Mouse (Mus musculus) forebrain, postnatal 0 days (tissue): ENCODE measurements around the gene Ptpdc1. TPM values are rescaled to one million over a fixed set of nuclear protein-coding genes. Genes with fewer than 3 reads are reported as not detected.
A peak's percentile ranks its signal among the peaks of the same experiment; 100 is the strongest.

Source experiments
- ATAC-seq: fragments of 200-750 bp; cut with Nextera tagmentation; 2 replicates; pipeline ENCODE4 v1.8.0; 2017; ENCODE audit warnings: mild to moderate bottlenecking, moderate library complexity
- DNase-seq: peaks from one replicate; pipeline ENCODE4 v3.0.0-alpha.2; 2015
- H3K27ac ChIP-seq: fragments of 300-500 bp; sonication (generic); 2 replicates; pipeline ENCODE4 v1.5.1; 2014; ENCODE audit warnings: low read depth, mild to moderate bottlenecking, antibody characterized with exemption, low read length, moderate library complexity, mixed read lengths
- H3K27me3 ChIP-seq: fragments of 300-500 bp; sonication (generic); 2 replicates; pipeline ENCODE4 v1.6.1; 2014; ENCODE audit warnings: mild to moderate bottlenecking, low read length, mixed read lengths; ENCODE audit not compliant: insufficient read depth
- H3K36me3 ChIP-seq: fragments of 300-500 bp; sonication (generic); 2 replicates; pipeline ENCODE4 v1.6.1; 2014; ENCODE audit warnings: mild to moderate bottlenecking, moderate library complexity; ENCODE audit not compliant: insufficient read depth
- H3K4me1 ChIP-seq: fragments of 300-500 bp; sonication (generic); 2 replicates; pipeline ENCODE4 v1.6.1; 2014; ENCODE audit warnings: antibody characterized with exemption; ENCODE audit not compliant: insufficient read depth
- H3K4me2 ChIP-seq: fragments of 300-500 bp; sonication (generic); 2 replicates; pipeline ENCODE4 v1.6.1; 2014; ENCODE audit warnings: low read depth, mild to moderate bottlenecking, moderate library complexity
- H3K4me3 ChIP-seq: fragments of 300-500 bp; sonication (generic); 2 replicates; pipeline ENCODE4 v1.5.1; 2014; ENCODE audit warnings: low read depth, low read length, mixed read lengths
- H3K9ac ChIP-seq: fragments of 300-500 bp; sonication (generic); 2 replicates; pipeline ENCODE4 v1.6.1; 2014; ENCODE audit warnings: mild to moderate bottlenecking
- H3K9me3 ChIP-seq: fragments of 300-500 bp; sonication (generic); 2 replicates; pipeline ENCODE4 v1.6.1; 2016; ENCODE audit warnings: low read length
- CTCF ChIP-seq: sonication (generic); IDR thresholded peaks from 2 replicates; pipeline ENCODE4 v1.5.1; 2016; ENCODE audit warnings: antibody characterized with exemption, control low read depth, low read depth
- WGBS: fragments of 180-500 bp; shearing (Covaris S2); extraction: QIAGEN DNeasy Blood & Tissue Kit; methylation state at CpG from one replicate; pipeline ENCODE4 v1.1.7; 2014; 5-methylcytosine and 5-hydroxymethylcytosine counted together
- polyA plus RNA-seq: library from polyadenylated mRNA; unstranded; fragments of >200 nt; fragmentation: Nextera tagmentation; extraction: Ambion mirVana; gene quantifications from 2 replicates; pipeline ENCODE4 v1.2.1, GENCODE M21; 2015
- total RNA-seq: library from RNA; depleted of rRNA; stranded (reverse); fragments of >200 nt; gene quantifications from 2 replicates; pipeline ENCODE4 v1.2.3, GENCODE M21; 2014

Ptpdc1 gene
- total and polyA plus RNA-seq, 2 experiments from 2014 or later = 12.4 to 36.4 TPM

DNA sequence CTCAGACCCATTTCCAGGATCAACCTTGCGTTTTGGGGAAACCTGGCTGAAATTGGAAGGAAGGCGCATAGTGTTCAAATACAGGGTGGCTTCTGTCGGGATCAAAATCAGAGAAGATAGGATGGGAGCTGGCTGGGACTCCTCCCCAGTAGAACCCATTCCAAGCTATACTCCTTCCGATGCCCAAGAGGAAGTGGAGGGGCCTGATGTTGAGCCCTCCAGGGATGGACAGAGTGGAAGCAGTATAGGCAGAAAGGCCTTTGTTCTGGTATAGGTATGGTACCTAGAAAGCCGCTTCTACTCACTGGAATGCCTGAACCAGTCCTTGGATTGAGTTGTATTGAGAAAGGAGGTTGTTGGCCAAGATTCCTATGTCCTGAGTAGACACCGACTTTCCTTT is 35.3 kb upstream of the Ptpdc1 start:
- no peak for DNase-seq
- peaks cover 75% of the 10 kb centered on the region for H3K27me3 ChIP-seq
- WGBS = 11% methylated on average over 6 of the region's 6 CpGs
- H3K4me3 ChIP-seq = no peak overlapping the region
- H3K4me1 ChIP-seq = no peaks in the 10 kb centered on the region
- TF ChIP-seq CTCF = no peak
- H3K9ac ChIP-seq = no peak overlapping the region
- no peak for ATAC-seq
- H3K36me3 ChIP-seq = no peaks in the 10 kb centered on the region
- H3K27ac ChIP-seq = no peak overlapping the region
- no peaks in the 10 kb centered on the region for H3K9me3 ChIP-seq
- no peak overlapping the region for H3K4me2 ChIP-seq

DNA sequence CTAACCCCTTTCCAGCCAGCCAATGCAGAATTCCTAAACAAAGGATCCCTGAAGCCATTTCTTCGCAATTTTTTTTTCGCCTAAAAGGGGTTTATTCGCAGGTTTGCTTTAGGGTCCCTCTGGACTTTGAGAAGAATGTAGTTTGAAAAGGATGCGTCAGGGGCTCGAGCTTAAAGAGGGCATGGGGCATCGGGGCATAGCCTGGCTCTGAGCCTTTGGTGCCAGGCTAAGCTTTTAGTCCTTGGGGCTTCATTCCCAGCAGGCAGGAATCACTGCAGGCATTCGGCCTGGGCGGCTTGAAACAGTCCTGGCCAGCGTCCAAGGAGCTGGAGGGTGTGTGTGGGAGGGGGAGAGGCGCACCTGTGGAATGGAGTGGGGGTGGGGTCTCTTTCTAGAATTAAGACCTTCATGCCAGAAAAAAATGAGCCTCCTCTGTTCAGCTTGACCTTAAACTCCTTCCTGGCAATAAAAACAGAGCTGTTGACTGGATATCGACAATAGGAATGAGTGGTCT is 34.8 kb upstream of the Ptpdc1 start:
- Histone ChIP-seq H3K27me3 (peaks cover 73% of the 10 kb centered on the region), H3K4me2 (no peak overlapping the region), H3K27ac (no peak overlapping the region), H3K9me3 (no peaks in the 10 kb centered on the region), H3K4me1 (no peaks in the 10 kb centered on the region), H3K4me3 (no peak overlapping the region), H3K36me3 (no peaks in the 10 kb centered on the region), H3K9ac (no peak overlapping the region)
- 2% methylated on average over 11 of the region's 11 CpGs for WGBS
- peak; percentile 41 for DNase-seq
- no peak for TF ChIP-seq CTCF
- ATAC-seq = no peak

DNA sequence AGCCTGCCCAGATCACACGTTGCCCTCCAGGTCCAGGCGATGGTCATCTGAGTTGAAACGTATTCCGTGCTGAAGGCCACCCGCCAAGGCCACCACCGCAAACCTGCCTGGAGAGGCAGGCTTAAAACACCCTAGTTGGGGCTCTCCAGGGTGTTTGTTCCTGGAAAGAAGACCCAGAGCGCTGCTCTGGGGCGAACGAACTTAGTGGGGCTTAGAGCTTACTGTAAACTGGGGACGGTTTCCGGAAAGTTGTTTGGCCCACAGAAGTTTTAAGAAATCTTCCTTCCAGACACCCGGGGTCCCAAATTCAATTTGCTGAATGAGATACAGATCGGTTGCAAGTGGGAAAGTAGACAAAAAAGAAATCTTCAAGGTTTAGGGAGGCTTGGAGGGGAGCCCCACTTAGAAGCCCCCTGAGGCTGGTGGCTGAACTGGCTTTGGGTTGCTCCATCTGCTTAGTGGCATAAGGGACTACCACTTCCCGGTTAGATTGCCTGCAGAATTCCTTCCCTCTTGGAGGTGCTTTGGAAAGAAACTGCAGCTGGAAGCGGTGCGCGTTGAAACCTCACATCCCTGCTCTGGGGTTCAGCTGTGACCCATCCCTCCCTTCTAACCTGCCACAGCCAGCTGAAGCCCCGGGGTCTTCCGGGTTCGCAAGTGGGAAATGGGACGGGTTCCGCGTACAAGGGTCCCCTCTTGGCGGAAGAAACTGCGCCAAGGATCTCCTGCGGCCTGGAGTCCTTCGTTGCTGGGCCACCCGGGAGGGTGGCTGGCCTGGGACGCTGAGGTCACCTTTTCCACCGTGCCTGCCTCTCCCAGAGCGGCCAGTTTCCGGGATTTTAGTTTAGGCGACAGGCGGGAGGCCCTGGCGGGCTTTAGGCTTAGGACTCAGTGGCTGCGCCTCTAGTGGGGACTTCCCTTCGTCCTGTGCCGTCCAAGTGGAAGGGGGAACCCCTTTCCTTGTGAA is 34.1 kb upstream of the Ptpdc1 start:
- Histone ChIP-seq H3K9me3 (no peaks in the 10 kb centered on the region), H3K4me3 (no peak overlapping the region), H3K27ac (no peak overlapping the region), H3K9ac (no peak overlapping the region), H3K4me2 (no peak overlapping the region), H3K27me3 (peaks cover 68% of the 10 kb centered on the region), H3K4me1 (no peaks in the 10 kb centered on the region), H3K36me3 (no peaks in the 10 kb centered on the region)
- DNase-seq (peak; percentile 57), ATAC-seq (no peak)
- 1% methylated on average over 38 of the region's 38 CpGs for WGBS
- no peak for TF ChIP-seq CTCF

DNA sequence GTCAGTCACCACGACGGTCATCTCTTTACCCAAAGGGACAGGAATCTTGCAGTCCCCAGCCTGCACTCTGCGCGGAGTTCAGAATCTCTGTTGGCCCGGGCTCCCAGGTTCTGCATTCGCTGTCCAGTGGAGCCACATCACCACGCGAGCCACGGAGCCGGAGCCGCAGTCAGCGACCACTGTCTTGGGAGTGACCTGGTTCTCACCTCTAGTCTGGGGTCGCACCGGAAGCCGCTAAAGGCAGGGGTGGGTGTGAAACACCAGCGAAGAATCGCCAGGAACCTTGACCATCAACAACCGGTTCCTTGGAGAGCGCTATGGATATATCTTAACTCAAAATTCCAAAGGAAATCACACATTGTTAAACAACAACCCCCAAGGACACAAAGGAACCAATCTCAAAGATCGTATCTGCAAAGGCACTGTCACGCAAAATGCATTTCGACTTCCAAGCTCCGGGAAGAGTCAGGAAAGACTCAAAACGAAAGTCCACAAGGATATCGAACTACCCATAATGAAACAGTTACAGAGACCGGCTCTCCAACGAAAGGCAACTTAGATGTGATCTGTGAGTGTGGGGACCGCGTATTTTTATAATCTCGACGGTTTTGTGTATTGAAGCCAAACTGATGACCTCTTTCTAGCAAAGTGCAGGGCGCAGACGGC is 33.3 kb upstream of the Ptpdc1 start:
- Histone ChIP-seq H3K9ac (no peak overlapping the region), H3K27me3 (peaks cover 60% of the 10 kb centered on the region), H3K36me3 (no peaks in the 10 kb centered on the region), H3K4me1 (no peaks in the 10 kb centered on the region), H3K4me3 (no peak overlapping the region), H3K4me2 (no peak overlapping the region), H3K27ac (no peak overlapping the region), H3K9me3 (no peaks in the 10 kb centered on the region)
- peak; percentile 75 for DNase-seq
- no peak for ATAC-seq
- no peak for TF ChIP-seq CTCF
- 2% methylated on average over 33 of the region's 33 CpGs for WGBS

DNA sequence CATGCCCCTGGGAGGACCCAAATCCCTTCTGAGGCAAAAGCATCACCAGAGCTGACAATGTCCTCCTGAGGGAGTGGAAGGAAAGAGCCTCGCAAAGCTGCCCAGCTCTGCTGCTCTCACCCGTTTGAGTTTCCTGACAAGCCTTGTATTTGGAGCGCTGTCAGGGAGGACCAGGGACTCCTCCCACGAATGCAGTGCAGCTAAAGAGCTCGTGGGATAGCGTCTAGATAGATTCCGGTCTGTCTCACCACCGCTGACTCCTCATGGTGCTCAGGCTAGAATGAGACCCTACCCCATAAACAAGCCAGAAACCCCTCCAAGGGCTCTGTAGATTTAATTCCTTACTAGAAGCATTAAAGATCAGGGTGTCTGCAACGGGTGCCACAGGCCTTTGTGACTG is 32.3 kb upstream of the Ptpdc1 start:
- H3K4me3 ChIP-seq = no peak overlapping the region
- no peaks in the 10 kb centered on the region for H3K36me3 ChIP-seq
- TF ChIP-seq CTCF = no peak
- DNase-seq (peak; percentile 15), ATAC-seq (no peak)
- no peaks in the 10 kb centered on the region for H3K9me3 ChIP-seq
- H3K4me2 ChIP-seq = no peak overlapping the region
- no peak overlapping the region for H3K9ac ChIP-seq
- H3K4me1 ChIP-seq = no peaks in the 10 kb centered on the region
- under 1% methylated on average over 9 of the region's 9 CpGs for WGBS
- no peak overlapping the region for H3K27ac ChIP-seq
- peaks cover 59% of the 10 kb centered on the region for H3K27me3 ChIP-seq

DNA sequence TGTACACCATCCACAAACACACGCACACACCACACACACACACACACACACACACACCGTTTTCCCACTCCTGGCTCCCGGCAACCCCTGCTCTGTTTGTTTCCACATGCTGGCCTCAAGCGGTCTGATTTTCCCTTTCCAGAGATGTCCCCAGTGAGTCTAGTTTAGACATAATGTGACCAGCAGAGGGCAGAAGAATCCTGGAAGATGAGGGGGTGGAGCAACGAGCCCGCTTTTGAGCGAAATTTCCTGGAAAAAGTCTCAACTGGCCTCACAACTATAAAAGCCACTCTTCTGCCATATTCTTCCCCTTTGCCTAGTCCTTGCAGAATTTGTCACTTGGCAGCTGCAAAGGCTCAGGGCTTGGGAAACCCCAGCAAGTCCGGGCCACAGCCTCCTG is 30.2 kb upstream of the Ptpdc1 start:
- no peak overlapping the region for H3K4me2 ChIP-seq
- H3K36me3 ChIP-seq = no peaks in the 10 kb centered on the region
- no peak overlapping the region for H3K27ac ChIP-seq
- ATAC-seq (peak; percentile 86), DNase-seq (peak; percentile 86)
- no peaks in the 10 kb centered on the region for H3K4me1 ChIP-seq
- H3K9me3 ChIP-seq = no peaks in the 10 kb centered on the region
- under 1% methylated on average over 8 of the region's 8 CpGs for WGBS
- H3K27me3 ChIP-seq = peaks cover 40% of the 10 kb centered on the region
- TF ChIP-seq CTCF = peak; percentile 88
- no peak overlapping the region for H3K9ac ChIP-seq
- H3K4me3 ChIP-seq = no peak overlapping the region
